Mouse (Mus musculus): ENCODE measurements around the gene Pip5kl1. TPM values are rescaled to one million over a fixed set of nuclear protein-coding genes. Genes with fewer than 3 reads are reported as not detected.

Gene Pip5kl1
- total RNA-seq (2023): under 1 TPM in 1 of 2 experiments, not detected in 1; 0.45 TPM

GRCm38 (mm10) chr2:32574497-32574896, at the start of gene Pip5kl1:
Gene Pip5kl1 (plus strand): TSS chr2:32574797.

GRCm38 (mm10) chr2:32534733-32535471, 39.7 kb upstream of the Pip5kl1 start, which contains the start of gene Fam102a:
Gene Fam102a (plus strand): TSS chr2:32535332.

GRCm38 (mm10) chr2:32570698-32571494, 3.7 kb upstream of the Pip5kl1 start, which contains the start of gene Dpm2:
Gene Dpm2 (plus strand): TSS chr2:32570858.

GRCm38 (mm10) chr2:32575586-32576160, 1.1 kb downstream of the Pip5kl1 start, which contains the start of gene 9430097D07Rik:
Gene 9430097D07Rik (minus strand): TSS chr2:32575684.

GRCm38 (mm10) chr2:32586871-32587351, 12.3 kb downstream of the Pip5kl1 start, which contains the start of gene St6galnac4:
Gene St6galnac4 (plus strand): TSS chr2:32587095.

GRCm38 (mm10) chr2:32599409-32599808, 24.8 kb downstream of the Pip5kl1 start, which contains the start of gene St6galnac6:
Gene St6galnac6 (plus strand): TSS chr2:32599709.

GRCm38 (mm10) chr2:32621517-32621859, 46.9 kb downstream of the Pip5kl1 start, which contains the start of gene Ak1:
Gene Ak1 (plus strand): TSS chr2:32621758.

Other genes starting within 250 kb of the Pip5kl1 start
- 100 to 1,000 TPM in 1 of 2 experiments, 10 to 100 TPM in 1; 97.5 to 110 TPM for gene Ciz1, start 222.5 kb upstream of the Pip5kl1 start, total RNA-seq (2023)
- under 1 TPM; 0.55 to 0.79 TPM for gene Dnm1, start 221.5 kb upstream of the Pip5kl1 start, total RNA-seq (2023)
- 10 to 100 TPM; 17.3 to 23.5 TPM for gene 1110008P14Rik, start 192.9 kb upstream of the Pip5kl1 start, total RNA-seq (2023)
- 1 to 10 TPM; 1.8 to 3.3 TPM for gene Lcn2, start 186.5 kb upstream of the Pip5kl1 start, total RNA-seq (2023)
- gene Ptges2, start 178.9 kb upstream of the Pip5kl1 start, total RNA-seq (2023): 1 to 10 TPM; 7.3 to 9.8 TPM
- 1 to 10 TPM; 6.8 to 9.2 TPM for gene Naif1, start 124.3 kb upstream of the Pip5kl1 start, total RNA-seq (2023)
- gene Slc25a25, start 123.4 kb upstream of the Pip5kl1 start, total RNA-seq (2023): 10 to 100 TPM; 34.8 to 35.2 TPM
- 10 to 100 TPM; 18.9 to 19.9 TPM for gene Fam102a, start 39.5 kb upstream of the Pip5kl1 start, total RNA-seq (2023)
- gene Dpm2, start 3.9 kb upstream of the Pip5kl1 start, total RNA-seq (2023): 10 to 100 TPM; 57.0 to 70.0 TPM
- not detected for gene 9430097D07Rik, start 887 bp downstream of the Pip5kl1 start, total RNA-seq (2023)
- 10 to 100 TPM; 44.7 to 45.7 TPM for gene St6galnac4, start 12.3 kb downstream of the Pip5kl1 start, total RNA-seq (2023)
- gene St6galnac6, start 24.9 kb downstream of the Pip5kl1 start, total RNA-seq (2023): 10 to 100 TPM; 40.6 to 40.8 TPM
- gene Ak1, start 47.0 kb downstream of the Pip5kl1 start, total RNA-seq (2023): under 1 TPM; 0.43 to 0.45 TPM
- 10 to 100 TPM; 25.0 to 28.9 TPM for gene Eng, start 71.8 kb downstream of the Pip5kl1 start, total RNA-seq (2023)
- gene Fpgs, start 129.3 kb downstream of the Pip5kl1 start, total RNA-seq (2023): 1 to 10 TPM; 6.6 to 9.1 TPM
- gene Cdk9, start 138.3 kb downstream of the Pip5kl1 start, total RNA-seq (2023): 100 to 1,000 TPM; 175 to 202 TPM
- 100 to 1,000 TPM in 1 of 2 experiments, 10 to 100 TPM in 1; 91.5 to 106 TPM for gene Sh2d3c, start 146.3 kb downstream of the Pip5kl1 start, total RNA-seq (2023)
- gene 6330409D20Rik, start 166.2 kb downstream of the Pip5kl1 start, total RNA-seq (2023): not detected
- 10 to 100 TPM; 22.6 to 23.5 TPM for gene Tor2a, start 182.4 kb downstream of the Pip5kl1 start, total RNA-seq (2023)
- gene Ttc16, start 200.8 kb downstream of the Pip5kl1 start, total RNA-seq (2023): not detected
- 1 to 10 TPM; 2.8 to 5.7 TPM for gene Ptrh1, start 201.0 kb downstream of the Pip5kl1 start, total RNA-seq (2023)
- not detected for gene Cfap157, start 209.6 kb downstream of the Pip5kl1 start, total RNA-seq (2023)

Data from monocyte, adult 59 days (primary cell).